In the genomic region with DNA sequence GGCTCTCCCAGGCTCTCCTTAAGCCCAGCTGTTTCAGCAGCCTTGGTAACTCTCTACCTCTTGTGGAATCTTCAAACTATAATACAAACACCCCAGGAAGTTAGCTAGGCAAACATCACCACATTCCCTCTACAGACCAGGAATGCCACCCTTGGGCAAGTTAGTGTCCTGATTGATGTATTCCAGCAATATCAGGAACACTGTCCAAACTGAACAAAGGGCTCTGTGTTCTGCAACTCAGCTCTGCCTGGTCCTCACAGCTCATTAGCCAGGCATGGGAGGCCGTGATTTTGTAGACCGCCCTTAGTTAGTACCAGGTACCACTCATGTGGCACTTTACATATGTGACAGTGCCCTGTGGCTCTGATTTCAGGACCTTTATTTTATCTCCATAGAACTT, we compare ENCODE assay signal across 19 mouse cellular contexts.
DNase-seq lines count a peak whose midpoint lies in the region; ATAC-seq and TF ChIP-seq lines count a peak whose summit lies in the region.
"Had no signal": no experiment of that assay in that cellular context is flagged by ENCODE, and none has a peak within 500 bp of the region (broad histone marks: within the 10 kb centered on the region; RNA-seq: fewer than 3 reads in every experiment).

No protein-coding gene starts in this region.

- peaks cover 24% of the 10 kb centered on the region for H3K4me1 ChIP-seq in embryonic facial prominence, embryonic 13.5 days
- H3K4me1 ChIP-seq in embryonic facial prominence, embryonic 10.5 days = peaks cover 24% of the 10 kb centered on the region
- no peaks in the 10 kb centered on the region for H3K4me1 ChIP-seq in lung, embryonic 14.5 days (ENCODE audit: insufficient read depth)
- H3K4me1 ChIP-seq: heart, embryonic 12.5 days; intestine, embryonic 15.5 days had no signal

- no peak overlapping the region for H3K4me2 ChIP-seq in embryonic facial prominence, embryonic 13.5 days
- no peak overlapping the region for H3K4me2 ChIP-seq in lung, embryonic 14.5 days
- H3K4me2 ChIP-seq: forebrain, embryonic 12.5 days; heart, embryonic 12.5 days; hindbrain, embryonic 14.5 days; intestine, embryonic 15.5 days had no signal

- no peak for ATAC-seq in embryonic facial prominence, embryonic 13.5 days (ENCODE audit: insufficient number of reproducible peaks, insufficient read depth, low FRiP score, low TSS enrichment, low read depth)
- peak; percentile 38; the same call in 1 of the 2 replicates for ATAC-seq in lung, embryonic 14.5 days (ENCODE audit: insufficient read depth)
- ATAC-seq in erythroid progenitor cell, adult 5-6 weeks (replicated peaks; ENCODE audit: low FRiP score, poor library complexity, severe bottlenecking) = no peak
- ATAC-seq: forebrain, embryonic 16.5 days; intestine, embryonic 15.5 days had no signal

- H3K4me3 ChIP-seq in embryonic facial prominence, embryonic 13.5 days = no peak overlapping the region
- no peak overlapping the region for H3K4me3 ChIP-seq in embryonic facial prominence, embryonic 10.5 days
- H3K4me3 ChIP-seq in lung, embryonic 14.5 days (ENCODE audit: low read depth, low read length) = no peak overlapping the region
- H3K4me3 ChIP-seq: forebrain, embryonic 12.5 days; gastrocnemius, adult 2 months; heart, embryonic 12.5 days; hindbrain, embryonic 10.5 days; intestine, embryonic 15.5 days had no signal

- H3K9ac ChIP-seq in embryonic facial prominence, embryonic 13.5 days = no peak overlapping the region
- H3K9ac ChIP-seq in lung, embryonic 14.5 days = no peak overlapping the region
- H3K9ac ChIP-seq: forebrain, embryonic 12.5 days; heart, embryonic 12.5 days; hindbrain, embryonic 14.5 days; intestine, embryonic 15.5 days had no signal

- no peaks in the 10 kb centered on the region for H3K27me3 ChIP-seq in embryonic facial prominence, embryonic 13.5 days
- 0 out of 2 replicates have a peak, but pooled peaks cover 8% of the 10 kb centered on the region for H3K27me3 ChIP-seq in embryonic facial prominence, embryonic 10.5 days (replicated peaks; ENCODE audit: low read depth, poor library complexity, severe bottlenecking)
- no peaks in the 10 kb centered on the region for H3K27me3 ChIP-seq in lung, embryonic 14.5 days (ENCODE audit: insufficient read depth, low read length)
- H3K27me3 ChIP-seq: forebrain, embryonic 12.5 days; intestine, embryonic 15.5 days had no signal

- H3K36me3 ChIP-seq in embryonic facial prominence, embryonic 13.5 days = no peaks in the 10 kb centered on the region
- no peaks in the 10 kb centered on the region for H3K36me3 ChIP-seq in embryonic facial prominence, embryonic 10.5 days (replicated peaks)
- no peaks in the 10 kb centered on the region for H3K36me3 ChIP-seq in lung, embryonic 14.5 days (ENCODE audit: insufficient read depth)
- H3K36me3 ChIP-seq: forebrain, embryonic 12.5 days; heart, embryonic 12.5 days; hindbrain, embryonic 10.5 days; intestine, embryonic 15.5 days had no signal

- no peak for DNase-seq in embryonic facial prominence, embryonic 10.5 days (ENCODE audit: low spot score)
- peak; percentile 34 for DNase-seq in lung, embryonic 14.5 days
- no peak for DNase-seq in lung, adult 18-20 months
- peak; percentile 16 for DNase-seq in brain, adult 2 months (ENCODE audit: low read depth, low spot score)
- DNase-seq in MN1 (ENCODE audit: low spot score) = no peak
- DNase-seq: adrenal gland, postnatal 10 days; cerebellum, adult 11-12 months; cerebellum, adult 9-10 months; cerebellum, postnatal 25 days; gastrocnemius, adult 2 months; gastrocnemius, postnatal 25 days had no signal

- H3K9me3 ChIP-seq in embryonic facial prominence, embryonic 13.5 days = no peaks in the 10 kb centered on the region
- no peaks in the 10 kb centered on the region; the same call in 1 of the 2 replicates for H3K9me3 ChIP-seq in embryonic facial prominence, embryonic 10.5 days
- H3K9me3 ChIP-seq in lung, embryonic 14.5 days (ENCODE audit: low read depth, low read length) = no peaks in the 10 kb centered on the region
- H3K9me3 ChIP-seq: forebrain, embryonic 12.5 days; intestine, embryonic 15.5 days had no signal

- no peak for TF ChIP-seq CTCF in lung, embryonic 14.5 days (IDR thresholded peaks at IDR 0.05; ENCODE audit: low read depth)

- WGBS in embryonic facial prominence, embryonic 13.5 days = 57% methylated on average over 2 of the region's 2 CpGs
- WGBS in embryonic facial prominence, embryonic 10.5 days = 38% methylated on average over 2 of the region's 2 CpGs
- 48% methylated on average over 2 of the region's 2 CpGs for WGBS in lung, embryonic 14.5 days

- peak overlapping the region; percentile 23; the same call in 1 of the 2 replicates for H3K27ac ChIP-seq in embryonic facial prominence, embryonic 13.5 days
- no peak overlapping the region for H3K27ac ChIP-seq in embryonic facial prominence, embryonic 10.5 days (replicated peaks)
- H3K27ac ChIP-seq in lung, embryonic 14.5 days (ENCODE audit: low read depth) = no peak overlapping the region
- H3K27ac ChIP-seq: forebrain, embryonic 12.5 days; gastrocnemius, adult 2 months; hindbrain, embryonic 10.5 days; hindbrain, embryonic 14.5 days; intestine, embryonic 15.5 days had no signal

Comparison
In these comparisons a context has a peak if more than half of its experiments do, and no peak if none do; other contexts are left out.
1. DNase-seq: peak in lung, embryonic 14.5 days (single experiment) and brain, adult 2 months (single experiment); none in embryonic facial prominence, embryonic 10.5 days (single experiment), lung, adult 18-20 months (0 of 2) and MN1 (single experiment).